Mouse (Mus musculus) midbrain, embryonic 15.5 days (tissue): ENCODE measurements around the gene Klf13. TPM values are rescaled to one million over a fixed set of nuclear protein-coding genes. Genes with fewer than 3 reads are reported as not detected.

Experiments
- ATAC-seq: fragments of 200-750 bp; cut with Nextera tagmentation; replicated peaks from 2 replicates; pipeline ENCODE4 v1.8.0; 2017; ENCODE audit warnings: moderate TSS enrichment
- H3K27ac ChIP-seq: fragments of 300-500 bp; sonication (generic); 2 replicates; pipeline ENCODE4 v1.5.1; 2015; ENCODE audit warnings: mild to moderate bottlenecking, inconsistent platforms
- H3K27me3 ChIP-seq: fragments of 300-500 bp; sonication (generic); replicated peaks from 2 replicates; pipeline ENCODE4 v1.6.1; 2015; ENCODE audit warnings: inconsistent platforms
- H3K36me3 ChIP-seq: fragments of 300-500 bp; sonication (generic); replicated peaks from 2 replicates; pipeline ENCODE4 v1.6.1; 2015; ENCODE audit warnings: inconsistent platforms
- H3K4me1 ChIP-seq: fragments of 300-500 bp; sonication (generic); 2 replicates; pipeline ENCODE4 v1.6.1; 2015; ENCODE audit warnings: inconsistent platforms
- H3K4me2 ChIP-seq: fragments of 300-500 bp; sonication (generic); 2 replicates; pipeline ENCODE4 v1.6.1; 2015; ENCODE audit warnings: inconsistent platforms, mild to moderate bottlenecking, moderate library complexity
- H3K4me3 ChIP-seq: fragments of 300-500 bp; sonication (generic); 2 replicates; pipeline ENCODE4 v1.5.1; 2015; ENCODE audit warnings: mild to moderate bottlenecking, inconsistent platforms
- H3K9ac ChIP-seq: fragments of 300-500 bp; sonication (generic); 2 replicates; pipeline ENCODE4 v1.6.1; 2015; ENCODE audit warnings: mild to moderate bottlenecking, inconsistent platforms
- H3K9me3 ChIP-seq: fragments of 300-500 bp; sonication (generic); 2 replicates; pipeline ENCODE4 v1.6.1; 2016; ENCODE audit warnings: inconsistent platforms
- WGBS: fragments of 180-500 bp; shearing (Covaris S2); methylation state at CpG from one replicate; pipeline ENCODE4 v1.1.7; 2015; ENCODE audit warnings: mixed read lengths; 5-methylcytosine and 5-hydroxymethylcytosine counted together
- polyA plus RNA-seq: library from polyadenylated mRNA; unstranded; fragments of >200 nt; fragmentation: Nextera tagmentation; extraction: Ambion mirVana; gene quantifications from 2 replicates; pipeline ENCODE4 v1.2.1, GENCODE M21; 2015

Gene Klf13
- polyA plus RNA-seq, 1 experiment from 2014 or later, result 21.7 TPM

GRCm38 (mm10) chr7:63855283-63855682, 83.4 kb downstream of the Klf13 start:
- H3K36me3 ChIP-seq, result no peaks in the 10 kb centered on the region
- no peak overlapping the region for H3K4me3 ChIP-seq
- H3K4me2 ChIP-seq, result no peak overlapping the region
- 87% methylated on average over 4 of the region's 4 CpGs for WGBS
- H3K9me3 ChIP-seq, result no peaks in the 10 kb centered on the region
- peaks cover 6% of the 10 kb centered on the region; the same call in 1 of the 2 replicates for H3K4me1 ChIP-seq
- no peak overlapping the region for H3K9ac ChIP-seq
- no peak overlapping the region for H3K27ac ChIP-seq
- ATAC-seq, result no peak
- no peaks in the 10 kb centered on the region for H3K27me3 ChIP-seq

GRCm38 (mm10) chr7:63851841-63852533, 86.7 kb downstream of the Klf13 start:
- Histone ChIP-seq H3K4me2 (no peak overlapping the region), H3K4me1 (no peaks in the 10 kb centered on the region), H3K9me3 (no peaks in the 10 kb centered on the region), H3K9ac (no peak overlapping the region), H3K27me3 (no peaks in the 10 kb centered on the region), H3K36me3 (no peaks in the 10 kb centered on the region), H3K27ac (no peak overlapping the region), H3K4me3 (no peak overlapping the region)
- no peak for ATAC-seq
- WGBS, result 59% methylated on average over 7 of the region's 7 CpGs

Other genes starting within 250 kb of the Klf13 start
- gene E030018B13Rik, start 22.1 kb downstream of the Klf13 start, polyA plus RNA-seq, result 0.17 and 0.23 TPM in 2 replicates
- gene Trpm1, start 214.9 kb upstream of the Klf13 start, polyA plus RNA-seq, result 0.19 and 0.26 TPM in 2 replicates